Mouse (Mus musculus) olfactory bulb, adult 2 months (tissue): ENCODE measurements at regions not wholly inside any gene's neighbourhood (a gene's known extent, or its start where the extent isn't known, plus 50 kb on each side); places are given as distances from the start of the nearest gene placed in this dataset.
A peak's percentile ranks its signal among the peaks of the same experiment; 100 is the strongest.

Experiments
- H3K27ac ChIP-seq: fragments of 200-500 bp; 2 replicates; pipeline ENCODE4 v1.5.1; 2012; ENCODE audit warnings: low read depth, low read length; ENCODE audit not compliant: insufficient read depth
- H3K4me1 ChIP-seq: fragments of 200-500 bp; 2 replicates; pipeline ENCODE4 v1.6.1; 2012; ENCODE audit warnings: low read length; ENCODE audit not compliant: control insufficient read depth, insufficient read depth
- H3K4me3 ChIP-seq: fragments of 200-500 bp; 2 replicates; pipeline ENCODE4 v1.5.1; 2012; ENCODE audit warnings: mild to moderate bottlenecking, low read depth, low read length, moderate library complexity; ENCODE audit not compliant: insufficient read depth
- CTCF ChIP-seq: fragments of 200-500 bp; IDR thresholded peaks from 2 replicates; pipeline ENCODE4 v1.5.1; 2012; ENCODE audit warnings: low read depth, mild to moderate bottlenecking, low read length, moderate library complexity; ENCODE audit not compliant: insufficient read depth
- POLR2A ChIP-seq: fragments of 200-500 bp; IDR thresholded peaks from 2 replicates; pipeline ENCODE4 v1.6.1; 2012; ENCODE audit warnings: mild to moderate bottlenecking, low read depth, low read length, moderate library complexity; ENCODE audit not compliant: insufficient read depth
- WGBS: fragments of 180-500 bp; shearing (Covaris S2); methylation state at CpG from one replicate; pipeline ENCODE4 v1.1.7; 2018; 5-methylcytosine and 5-hydroxymethylcytosine counted together

DNA sequence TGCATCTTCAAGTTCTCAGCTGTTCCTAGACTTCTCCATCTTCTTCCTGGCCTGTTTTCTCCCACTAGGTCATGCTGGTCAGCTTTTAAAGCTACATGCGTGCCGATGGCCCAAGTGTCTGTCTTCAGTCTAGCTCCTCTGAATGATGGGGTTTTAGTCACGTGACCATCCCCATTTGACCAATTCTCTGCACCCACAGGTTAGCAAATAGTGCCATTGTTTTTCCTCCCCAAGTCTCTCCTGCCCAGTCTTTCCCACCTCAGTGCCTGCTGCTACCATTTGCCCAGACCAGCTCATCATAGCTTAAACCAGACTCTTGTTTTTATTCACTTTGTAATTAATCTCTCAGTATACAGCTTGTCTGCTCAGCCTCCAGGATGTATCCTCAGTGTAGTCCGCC, 62.3 kb downstream of the Zfp706 start:
- Histone ChIP-seq H3K4me3 (no peak overlapping the region), H3K27ac (no peak overlapping the region), H3K4me1 (peaks cover 20% of the 10 kb centered on the region)
- WGBS: 93% methylated on average over 4 of the region's 4 CpGs
- TF ChIP-seq CTCF (no peak), POLR2A (no peak)

DNA sequence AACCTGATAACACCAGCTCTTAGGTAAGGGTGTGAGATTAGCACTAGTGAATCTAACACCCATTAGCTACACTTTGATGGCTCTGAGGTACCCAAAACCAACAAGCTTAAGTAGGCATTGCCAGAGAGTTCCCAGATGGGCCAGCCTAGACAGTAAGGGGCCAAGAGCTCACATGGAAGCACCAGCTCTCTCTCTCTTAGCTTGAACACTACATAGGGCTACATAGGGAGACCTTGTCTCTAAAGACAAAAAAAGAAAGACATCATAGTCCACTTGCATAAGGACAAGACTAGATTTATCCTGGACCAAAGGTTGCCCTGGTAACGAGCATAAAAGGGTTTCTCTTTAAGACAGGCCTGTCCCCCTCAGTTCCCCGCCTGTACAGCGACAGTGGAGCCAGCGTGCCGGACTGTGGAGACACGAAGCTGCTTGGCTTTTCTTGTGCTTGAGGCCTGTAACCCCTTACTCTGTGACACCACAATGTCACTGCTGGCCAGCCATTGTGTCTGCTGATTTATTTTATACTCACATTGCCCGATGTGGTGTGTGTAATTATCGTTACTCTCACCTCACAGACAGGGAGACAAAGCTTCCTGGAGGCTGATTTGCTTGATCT, 62.9 kb downstream of the Zfp706 start:
- 72% methylated on average over 8 of the region's 8 CpGs for WGBS
- TF ChIP-seq CTCF: no peak
- TF ChIP-seq POLR2A: no peak
- no peak overlapping the region for H3K27ac ChIP-seq
- no peak overlapping the region for H3K4me3 ChIP-seq
- peaks cover 20% of the 10 kb centered on the region for H3K4me1 ChIP-seq

DNA sequence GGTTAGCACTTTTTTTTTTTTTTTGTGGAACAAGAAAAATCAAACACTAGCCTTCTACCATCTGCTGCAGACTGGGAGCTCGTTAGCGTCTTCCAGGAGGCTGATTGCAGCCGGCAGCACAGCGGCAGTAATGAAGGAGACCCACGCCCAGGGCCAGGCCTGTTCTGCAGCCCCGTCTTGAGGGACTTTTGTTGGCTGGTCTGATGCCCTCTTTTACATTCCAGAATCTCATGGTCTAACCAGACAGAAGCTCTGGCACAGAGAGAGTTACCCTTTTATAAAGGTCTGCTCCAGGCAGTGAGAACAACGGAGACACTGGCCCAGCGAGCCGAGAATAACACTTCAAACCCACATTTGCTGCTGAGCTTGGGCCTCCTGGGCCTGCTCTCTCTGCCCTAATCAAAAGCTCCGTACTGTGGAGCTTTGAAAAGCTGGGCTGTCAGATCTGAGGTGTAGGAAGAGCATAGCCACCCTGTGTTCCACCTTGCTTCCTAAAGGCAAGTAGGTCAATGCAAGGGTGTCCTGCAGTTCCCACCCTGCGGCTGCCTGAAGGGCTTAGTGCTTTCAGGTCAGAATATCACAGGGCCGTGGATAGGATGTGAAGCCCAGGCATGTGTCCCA, 64.0 kb downstream of the Zfp706 start:
- Histone ChIP-seq H3K4me1 (peaks cover 19% of the 10 kb centered on the region), H3K27ac (peak overlapping the region; percentile 64), H3K4me3 (no peak overlapping the region)
- no peak for TF ChIP-seq CTCF
- TF ChIP-seq POLR2A: no peak
- WGBS: 28% methylated on average over 12 of the region's 12 CpGs

DNA sequence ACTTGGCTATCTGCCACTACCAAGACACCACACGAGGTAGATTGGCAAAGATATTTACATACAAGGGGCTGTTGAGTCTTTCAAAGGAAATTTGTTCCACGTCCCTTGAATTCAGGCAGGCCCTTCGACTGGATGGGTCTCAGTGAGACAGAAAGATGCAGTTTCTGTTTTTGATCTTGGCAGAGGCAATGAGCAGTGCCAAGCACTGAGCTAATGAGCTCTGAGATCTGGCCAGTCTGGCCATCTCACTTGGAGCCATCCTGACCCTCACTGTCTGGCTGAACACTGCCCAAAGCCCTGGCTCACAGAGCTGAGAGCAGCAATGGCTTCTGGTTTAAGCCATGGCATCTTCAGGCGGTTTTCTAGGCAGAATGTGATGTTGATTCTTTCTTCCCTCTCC, 65.3 kb downstream of the Zfp706 start:
- Histone ChIP-seq H3K27ac (no peak overlapping the region), H3K4me1 (peaks cover 28% of the 10 kb centered on the region), H3K4me3 (no peak overlapping the region)
- WGBS: 69% methylated on average over 4 of the region's 4 CpGs
- no peak for TF ChIP-seq CTCF
- no peak for TF ChIP-seq POLR2A

DNA sequence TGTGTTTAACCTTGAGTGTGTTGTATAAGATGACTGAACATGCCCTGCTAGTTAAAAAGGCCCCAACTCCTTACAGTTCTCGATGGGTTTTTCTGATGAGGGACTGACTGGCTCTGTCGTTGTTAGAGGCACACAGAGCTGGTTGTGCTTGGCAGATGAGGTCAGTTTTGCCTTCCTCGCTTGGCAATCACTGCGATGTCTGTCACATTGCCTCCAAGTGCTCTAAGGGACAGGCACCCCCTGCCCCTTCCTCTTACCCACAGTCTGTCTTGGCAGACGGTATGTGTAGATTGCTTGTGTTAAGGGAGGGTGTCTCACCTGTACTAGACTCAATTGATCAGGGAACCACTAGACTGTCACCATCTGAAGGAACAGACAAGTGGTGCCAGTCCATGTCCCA, 65.8 kb downstream of the Zfp706 start:
- TF ChIP-seq CTCF (no peak), POLR2A (no peak)
- Histone ChIP-seq H3K27ac (no peak overlapping the region), H3K4me1 (peaks cover 28% of the 10 kb centered on the region), H3K4me3 (no peak overlapping the region)
- 78% methylated on average over 5 of the region's 5 CpGs for WGBS

DNA sequence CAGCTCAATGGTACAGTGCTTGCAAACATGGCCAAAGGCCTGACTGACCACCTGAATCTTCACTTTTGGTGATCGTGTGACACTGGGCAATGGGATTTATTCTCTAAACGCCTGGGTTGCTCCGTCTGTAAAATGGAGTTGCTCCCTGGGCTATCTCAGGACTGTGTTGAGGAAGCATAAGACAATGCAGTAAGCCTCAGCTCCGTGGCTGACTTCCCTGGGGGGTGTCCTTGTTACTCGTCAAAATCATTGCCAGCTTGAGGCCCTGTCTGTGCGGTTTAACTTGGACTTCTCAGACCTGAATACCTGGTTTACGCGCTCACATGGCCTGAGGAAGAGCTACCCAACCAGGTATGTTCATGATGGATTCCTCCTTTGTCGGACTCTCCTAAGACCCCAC, 68.0 kb downstream of the Zfp706 start:
- no peak for TF ChIP-seq CTCF
- no peak for TF ChIP-seq POLR2A
- Histone ChIP-seq H3K4me1 (peaks cover 23% of the 10 kb centered on the region), H3K4me3 (no peak overlapping the region), H3K27ac (no peak overlapping the region)
- 90% methylated on average over 9 of the region's 9 CpGs for WGBS

DNA sequence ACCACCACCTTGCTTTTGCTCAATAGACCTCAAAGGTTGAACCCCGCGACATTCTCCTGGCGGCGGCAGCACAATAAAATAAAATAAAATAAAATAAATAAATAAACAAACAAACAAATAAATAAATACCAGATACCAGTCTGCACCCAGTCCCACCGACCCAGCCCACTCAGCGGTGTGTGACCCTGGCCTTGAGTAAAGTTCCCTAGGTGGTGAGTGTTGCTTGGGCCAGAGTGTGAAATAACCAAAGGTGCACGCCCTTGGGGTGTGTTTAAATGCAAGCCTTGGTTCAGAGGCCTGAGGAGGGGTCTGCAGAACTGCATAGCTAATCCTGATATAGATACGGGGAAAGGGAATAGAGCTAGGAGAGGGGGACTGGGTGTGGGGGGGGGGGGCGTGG, 68.4 kb downstream of the Zfp706 start:
- no peak for TF ChIP-seq CTCF
- TF ChIP-seq POLR2A: 0 out of 2 replicates have a peak, but pooled peaks have one; percentile 6
- 32% methylated on average over 9 of the region's 9 CpGs for WGBS

DNA sequence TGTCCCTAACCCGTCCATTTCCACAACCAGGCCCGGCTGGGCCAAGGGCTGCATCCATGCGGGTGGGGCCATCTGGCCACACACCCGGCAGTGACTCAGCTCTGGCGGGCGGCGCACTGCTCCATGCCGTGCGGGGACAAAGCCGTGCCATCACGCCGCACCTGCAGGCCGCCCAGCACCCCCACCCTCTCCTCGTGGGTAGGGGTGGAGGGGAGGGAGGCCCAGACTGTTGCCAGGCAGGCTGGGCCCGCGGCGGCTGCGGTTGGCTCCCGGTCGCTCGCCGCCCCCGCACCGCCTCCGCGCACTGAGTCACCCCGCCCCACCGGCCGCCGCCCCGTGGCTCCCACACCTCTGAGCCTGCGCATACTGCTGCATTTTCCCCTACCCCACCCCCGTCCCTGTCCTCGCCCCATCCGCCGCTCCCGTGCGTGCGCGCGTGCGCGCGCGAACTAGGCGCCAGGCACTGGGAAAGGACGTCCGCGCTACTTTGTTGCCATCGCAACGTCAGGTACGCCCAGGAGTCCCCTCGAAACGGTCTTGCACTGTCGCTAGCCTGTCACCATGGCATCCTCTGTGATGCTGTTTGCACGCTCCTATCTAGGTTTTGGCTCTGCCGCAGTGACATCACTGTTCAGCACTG, 68.9 kb downstream of the Zfp706 start:
- 2% methylated on average over 49 of the region's 57 CpGs for WGBS
- TF ChIP-seq POLR2A (peak; percentile 54), CTCF (no peak)

More for the DNA sequence above, 68.4 kb downstream of the Zfp706 start:
- H3K27ac ChIP-seq: peak overlapping the region; percentile 89
- peak overlapping the region; percentile 49 for H3K4me3 ChIP-seq
- H3K4me1 ChIP-seq: peaks cover 23% of the 10 kb centered on the region

More for the DNA sequence above, 68.9 kb downstream of the Zfp706 start:
- peak overlapping the region; percentile 49 for H3K4me3 ChIP-seq
- peaks cover 20% of the 10 kb centered on the region for H3K4me1 ChIP-seq
- H3K27ac ChIP-seq: peak overlapping the region; percentile 98
